Mouse (Mus musculus) MEL (cell line): ENCODE measurements around the gene Ncoa3. TPM values are rescaled to one million over a fixed set of nuclear protein-coding genes. Genes with fewer than 3 reads are reported as not detected.

Experiments
- DNase-seq: peaks from one replicate; pipeline ENCODE4 v3.0.0; 2011; ENCODE audit warnings: low read depth, low spot score
- H3K27ac ChIP-seq: 2 replicates; pipeline ENCODE4 v1.5.1; 2012; ENCODE audit warnings: low read depth, mild to moderate bottlenecking, control low read depth, low read length, moderate library complexity; ENCODE audit not compliant: control insufficient read depth
- H3K27me3 ChIP-seq, 2 experiments: fragments of 150-350 bp in 1 of 2; sonication (generic) in 1 of 2; 2 replicates each; pipeline ENCODE4 v1.6.1; 2012; ENCODE audit warnings: low read length in 2 of 2, mild to moderate bottlenecking in 2 of 2, improper control_type of control experiment in 1 of 2, moderate library complexity in 1 of 2; ENCODE audit not compliant: insufficient read depth in 2 of 2, control insufficient read depth in 1 of 2
- H3K36me3 ChIP-seq, 2 experiments: 2 replicates each; pipeline ENCODE4 v1.6.1; 2012 to 2014; ENCODE audit warnings: low read length in 2 of 2, improper control_type of control experiment in 1 of 2, inconsistent platforms in 1 of 2, mild to moderate bottlenecking in 1 of 2; ENCODE audit not compliant: insufficient read depth in 2 of 2, control insufficient read depth in 1 of 2
- H3K4me1 ChIP-seq, 2 experiments: fragments of 150-350 bp in 1 of 2; sonication (generic) in 1 of 2; 2 replicates each; pipeline ENCODE4 v1.6.1; 2012; ENCODE audit warnings: low read length in 2 of 2, improper control_type of control experiment in 1 of 2, mild to moderate bottlenecking in 1 of 2; ENCODE audit not compliant: insufficient read depth in 2 of 2, control insufficient read depth in 1 of 2
- H3K4me3 ChIP-seq, 2 experiments: fragments of 150-350 bp in 1 of 2; sonication (generic) in 1 of 2; 2 replicates each; pipeline ENCODE4 v1.5.1; 2012; ENCODE audit warnings: low read depth in 2 of 2, low read length in 2 of 2, mild to moderate bottlenecking in 2 of 2, moderate library complexity in 2 of 2, control low read depth in 1 of 2, improper control_type of control experiment in 1 of 2; ENCODE audit not compliant: control insufficient read depth in 1 of 2, insufficient read depth in 1 of 2
- H3K79me2 ChIP-seq: 2 replicates; pipeline ENCODE4 v1.6.1; 2012; ENCODE audit warnings: mild to moderate bottlenecking, low read length, moderate library complexity; ENCODE audit not compliant: control insufficient read depth, poor library complexity, insufficient read depth
- H3K9ac ChIP-seq: 2 replicates; pipeline ENCODE4 v1.6.1; 2012; ENCODE audit warnings: low read depth, mild to moderate bottlenecking, control low read depth, low read length, moderate library complexity; ENCODE audit not compliant: control insufficient read depth, poor library complexity, severe bottlenecking
- H3K9me3 ChIP-seq: fragments of 150-350 bp; sonication (generic); replicated peaks from 2 replicates; pipeline ENCODE4 v1.6.1; 2012; ENCODE audit warnings: mild to moderate bottlenecking, low read length, improper control_type of control experiment, moderate library complexity; ENCODE audit not compliant: insufficient read depth
- BHLHE40 ChIP-seq: IDR thresholded peaks from 2 replicates; pipeline ENCODE4 v1.6.1; 2012; ENCODE audit warnings: low read depth, mild to moderate bottlenecking, inconsistent platforms, low read length, improper control_type of control experiment, borderline replicate concordance
- E2F4 ChIP-seq: IDR thresholded peaks from 2 replicates; pipeline ENCODE4 v1.6.1; 2011; ENCODE audit warnings: low read depth, low read length, improper control_type of control experiment, borderline replicate concordance
- ETS1 ChIP-seq: IDR thresholded peaks from 2 replicates; pipeline ENCODE4 v1.6.1; 2012; ENCODE audit warnings: low read depth, mild to moderate bottlenecking, inconsistent platforms, low read length, improper control_type of control experiment, moderate library complexity
- GATA1 ChIP-seq: IDR thresholded peaks from 2 replicates; pipeline ENCODE4 v1.6.1; 2011; ENCODE audit warnings: low read depth, low read length, improper control_type of control experiment
- HCFC1 ChIP-seq: IDR thresholded peaks from 2 replicates; pipeline ENCODE4 v1.6.1; 2012; ENCODE audit warnings: low read depth, mild to moderate bottlenecking, inconsistent platforms, low read length, improper control_type of control experiment, moderate library complexity
- JUND ChIP-seq: IDR thresholded peaks from 2 replicates; pipeline ENCODE4 v1.6.1; 2011; ENCODE audit warnings: low read depth, mild to moderate bottlenecking, improper control_type of control experiment, low read length
- MAX ChIP-seq: IDR thresholded peaks from 2 replicates; pipeline ENCODE4 v1.6.1; 2011; ENCODE audit warnings: low read length, improper control_type of control experiment
- MAZ ChIP-seq: IDR thresholded peaks from 2 replicates; pipeline ENCODE4 v1.6.1; 2012; ENCODE audit warnings: low read depth, mild to moderate bottlenecking, inconsistent platforms, low read length, improper control_type of control experiment
- MYB ChIP-seq: IDR thresholded peaks from 2 replicates; pipeline ENCODE4 v1.6.1; 2011; ENCODE audit warnings: mild to moderate bottlenecking, low read depth, low read length, improper control_type of control experiment
- MYC ChIP-seq: IDR thresholded peaks from 2 replicates; pipeline ENCODE4 v1.6.1; 2011; ENCODE audit warnings: low read depth, mild to moderate bottlenecking, low read length, improper control_type of control experiment, moderate library complexity
- NELFE ChIP-seq: IDR thresholded peaks from 2 replicates; pipeline ENCODE4 v1.6.1; 2011; ENCODE audit warnings: low read depth, low read length, improper control_type of control experiment
- ZC3H11A ChIP-seq: IDR thresholded peaks from 2 replicates; pipeline ENCODE4 v1.6.1; 2012; ENCODE audit warnings: low read depth, mild to moderate bottlenecking, inconsistent platforms, low read length, improper control_type of control experiment
- ZKSCAN1 ChIP-seq: IDR thresholded peaks from 2 replicates; pipeline ENCODE4 v1.6.1; 2012; ENCODE audit warnings: low read depth, mild to moderate bottlenecking, inconsistent platforms, low read length, improper control_type of control experiment, moderate library complexity
- polyA plus RNA-seq, 2 experiments: library from polyadenylated mRNA; stranded (reverse) in 1 of 2; unstranded in 1 of 2; fragments of >175 nt in 1 of 2; fragments of >200 nt in 1 of 2; gene quantifications; 2 replicates each; pipeline versions ENCODE4 v1.2.1 to v1.2.4; 2012; ENCODE audit warnings: low replicate concordance in 2 of 2, low read depth in 1 of 2; ENCODE audit not compliant: insufficient read length in 2 of 2, insufficient read depth in 1 of 2, missing spikeins in 1 of 2
- total RNA-seq: library from RNA; depleted of rRNA; stranded (reverse); fragments of 300-350 nt; gene quantifications from 2 replicates; pipeline ENCODE4 v1.2.3, GENCODE M21; 2012

Gene Ncoa3
- total and polyA plus RNA-seq, 3 experiments = 5.7 to 19.8 (median 10.3) TPM

GRCm38 (mm10) chr2:166007046-166007445 is 14.6 kb downstream of the Ncoa3 start:
- TF ChIP-seq HCFC1 (no peak), MYB (no peak), MAX (no peak), JUND (no peak), ZKSCAN1 (no peak), MAZ (no peak), E2F4 (no peak), ETS1 (no peak)
- H3K4me3 ChIP-seq = no peak overlapping the region
- H3K36me3 ChIP-seq = peaks cover 0 to 13% of the 10 kb centered on the region in 2 experiments; a peak in 2 of 4 replicates
- DNase-seq = no peak
- no peak overlapping the region for H3K27ac ChIP-seq
- no peak overlapping the region for H3K9ac ChIP-seq
- no peaks in the 10 kb centered on the region for H3K9me3 ChIP-seq
- H3K79me2 ChIP-seq = peaks cover 2% of the 10 kb centered on the region; the same call in 1 of the 2 replicates
- peaks cover 3 to 14% of the 10 kb centered on the region in 2 experiments for H3K4me1 ChIP-seq
- no peaks in the 10 kb centered on the region for H3K27me3 ChIP-seq

- H3K9me3 ChIP-seq = no peaks in the 10 kb centered on the region
- DNase-seq = no peak
- no peaks in the 10 kb centered on the region for H3K27me3 ChIP-seq
- H3K4me3 ChIP-seq = no peak overlapping the region
- TF ChIP-seq E2F4 (no peak), BHLHE40 (no peak), NELFE (no peak), MYC (no peak), GATA1 (no peak), ZC3H11A (no peak), MAX (no peak)
- H3K9ac ChIP-seq = no peak overlapping the region
- peaks cover 0 to 13% of the 10 kb centered on the region in 2 experiments; a peak in 2 of 4 replicates for H3K36me3 ChIP-seq
- H3K27ac ChIP-seq = no peak overlapping the region
- peaks cover 4 to 15% of the 10 kb centered on the region in 2 experiments for H3K4me1 ChIP-seq
- H3K79me2 ChIP-seq = 0 out of 2 replicates have a peak, but pooled peaks cover 2% of the 10 kb centered on the region
Measured at GRCm38 (mm10) chr2:166008558-166009392, 16.3 kb downstream of the Ncoa3 start.
